Mouse (Mus musculus) pancreas, adult 10 weeks (tissue): ENCODE measurements around the gene Phf7. TPM values are rescaled to one million over a fixed set of nuclear protein-coding genes. Genes with fewer than 3 reads are reported as not detected.

ENCODE experiments used
- polyA plus RNA-seq: library from polyadenylated mRNA; stranded (reverse); fragments of 350-450 nt; fragmentation: Illumina TruSeq; extraction: RNeasy Lipid Tissue Mini Kit (QIAGEN cat#74804); gene quantifications from one replicate; pipeline ENCODE4 v1.2.3, GENCODE M21; 2015; ENCODE audit warnings: low read depth, low replicate concordance; ENCODE audit not compliant: insufficient read depth

Phf7 gene
- polyA plus RNA-seq = 5.2 TPM

DNA sequence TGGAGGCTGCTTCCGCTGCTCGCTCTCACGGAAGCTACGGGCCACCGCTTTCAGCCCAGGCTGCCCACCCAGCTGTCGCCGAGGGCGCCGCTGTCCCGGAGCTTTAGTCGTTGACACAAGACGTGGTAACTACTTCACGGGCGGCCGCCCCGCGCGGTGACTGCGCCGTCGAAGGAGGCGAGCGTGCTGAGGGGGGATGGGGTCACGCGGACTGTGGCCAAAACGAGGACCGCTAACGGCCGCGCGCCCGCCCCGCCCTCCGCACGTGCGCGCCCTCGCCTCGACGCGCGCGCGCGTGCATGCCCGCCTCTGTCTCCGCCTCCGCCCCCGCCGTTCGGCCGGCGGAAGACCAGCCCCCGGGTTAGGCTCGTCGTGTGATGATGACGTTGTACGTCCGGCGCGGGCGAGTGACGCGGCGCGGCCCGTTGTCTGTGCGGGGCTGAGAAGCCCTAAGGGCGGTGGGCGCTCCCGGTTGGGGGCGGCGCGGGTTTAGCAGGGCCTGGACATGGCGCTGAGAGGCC, at the start of gene Phf7, which contains the start of gene Bap1:
Gene Phf7 (minus strand): TSS at position 234 of the 521 bp plus-strand sequence.
Gene Bap1 (plus strand): TSS at position 367 of the 521 bp plus-strand sequence.

DNA sequence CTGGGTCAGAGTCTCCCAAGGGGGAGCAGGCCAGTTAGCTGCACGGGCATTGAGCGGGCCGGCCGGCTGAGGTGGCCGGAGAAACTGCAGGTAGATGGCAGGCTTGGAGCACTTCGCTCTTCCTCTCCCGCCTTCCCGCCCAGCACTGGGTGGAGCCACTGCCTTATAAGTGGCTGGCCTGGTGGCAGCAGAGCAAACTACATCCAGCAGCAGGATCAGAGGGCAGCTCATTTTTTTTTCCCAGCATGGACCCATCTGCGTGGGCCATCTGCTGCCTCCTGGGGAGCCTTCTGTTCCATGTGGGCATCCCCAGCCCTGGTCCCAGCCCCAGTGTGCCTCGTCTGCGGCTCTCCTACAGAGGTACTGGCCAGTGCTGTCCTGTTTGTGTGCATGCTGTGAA, 33.5 kb downstream of the Phf7 start, which contains the start of gene Sema3g:
Gene Sema3g (plus strand): TSS at position 195 of the 400 bp plus-strand sequence.

DNA sequence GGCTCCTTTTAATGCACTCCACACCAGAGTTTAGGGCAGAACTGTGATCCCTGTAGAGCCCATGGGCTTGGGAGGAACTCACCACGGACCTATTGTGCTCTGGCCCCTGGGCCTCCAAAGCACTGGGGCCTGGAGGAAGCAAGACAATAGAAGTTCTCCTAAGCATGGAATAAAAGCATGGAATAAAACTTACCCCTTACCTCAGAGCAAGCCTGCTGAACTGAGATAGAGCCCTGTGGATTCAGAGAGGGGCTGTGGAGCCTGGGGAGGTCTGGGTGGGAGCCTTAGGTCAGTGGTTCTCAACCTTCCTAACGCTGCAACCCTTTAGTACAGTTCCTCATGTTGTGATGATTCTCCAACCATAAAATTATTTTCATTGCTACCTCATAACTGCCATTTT, 34.3 kb downstream of the Phf7 start, which contains the start of gene Nisch:
Gene Nisch (minus strand): TSS at position 101 of the 400 bp plus-strand sequence.

DNA sequence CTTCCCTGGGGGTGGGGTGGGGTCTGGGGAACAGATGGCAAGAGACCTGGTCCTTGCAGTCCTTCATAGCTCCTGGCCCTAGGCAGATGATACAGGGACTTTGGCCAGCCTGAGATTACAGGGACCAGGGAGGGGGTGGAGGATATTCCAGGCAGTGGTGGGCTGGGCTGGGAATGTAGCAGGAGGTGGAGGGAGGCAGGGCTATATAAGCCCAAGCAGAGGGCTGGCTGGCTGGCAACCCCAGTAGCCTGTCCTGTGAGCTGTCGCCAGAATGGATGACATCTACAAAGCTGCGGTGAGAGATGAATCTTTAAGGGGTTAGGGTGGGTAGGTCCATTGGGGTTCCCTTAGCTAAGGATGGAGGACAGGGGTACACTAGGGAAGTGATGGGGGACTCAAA, 43.0 kb downstream of the Phf7 start, which contains the start of gene Tnnc1:
Gene Tnnc1 (plus strand): TSS at position 229 of the 400 bp plus-strand sequence.

Other genes starting within 250 kb of the Phf7 start
- 30.6 TPM for gene Glt8d1, start 249.9 kb downstream of the Phf7 start, polyA plus RNA-seq
- 75.8 TPM for gene Spcs1, start 249.6 kb downstream of the Phf7 start, polyA plus RNA-seq
- 6.9 TPM for gene Pbrm1, start 232.2 kb downstream of the Phf7 start, polyA plus RNA-seq
- gene Gnl3, start 232.2 kb downstream of the Phf7 start, polyA plus RNA-seq = 31.7 TPM
- 7.6 TPM for gene Smim4, start 122.4 kb downstream of the Phf7 start, polyA plus RNA-seq
- gene Nt5dc2, start 120.3 kb downstream of the Phf7 start, polyA plus RNA-seq = 7.7 TPM
- gene Stab1, start 82.7 kb downstream of the Phf7 start, polyA plus RNA-seq = 51.5 TPM
- gene Tnnc1, start 43.0 kb downstream of the Phf7 start, polyA plus RNA-seq = 1.8 TPM
- gene Nisch, start 34.4 kb downstream of the Phf7 start, polyA plus RNA-seq = 88.9 TPM
- 7.7 TPM for gene Sema3g, start 33.5 kb downstream of the Phf7 start, polyA plus RNA-seq
- gene Bap1, start 133 bp upstream of the Phf7 start, polyA plus RNA-seq = 9.0 TPM
- 0.37 TPM for gene Dnah1, start 72.6 kb upstream of the Phf7 start, polyA plus RNA-seq
- 11.4 TPM for gene Capn7, start 85.3 kb upstream of the Phf7 start, polyA plus RNA-seq
- 11.0 TPM for gene Sh3bp5, start 184.8 kb upstream of the Phf7 start, polyA plus RNA-seq
- gene Eaf1, start 243.1 kb upstream of the Phf7 start, polyA plus RNA-seq = 8.0 TPM
- gene Mettl6, start 243.7 kb upstream of the Phf7 start, polyA plus RNA-seq = 5.1 TPM